Mouse (Mus musculus) brain, embryonic 14.5 days (tissue): ENCODE data around the gene Acot6. TPM values are rescaled to one million over a fixed set of nuclear protein-coding genes. Genes with fewer than 3 reads are reported as not detected.
"Not testable (repeated sequence)": the region's sequence is repeated elsewhere in the genome, so short reads cannot be mapped to it uniquely, and the experiment has no call there.

ENCODE experiments used
- DNase-seq: peaks from one replicate; pipeline ENCODE4 v3.0.0-alpha.2; 2011; ENCODE audit warnings: low read depth
- CTCF ChIP-seq: fragments of 200-500 bp; IDR thresholded peaks from 2 replicates; pipeline ENCODE4 v1.5.1; 2012; ENCODE audit warnings: inconsistent platforms, mild to moderate bottlenecking, moderate library complexity, borderline replicate concordance; ENCODE audit not compliant: insufficient read depth, insufficient read length; ENCODE audit errors: extremely low read depth
- POLR2A ChIP-seq: fragments of 200-500 bp; IDR thresholded peaks from 2 replicates; pipeline ENCODE4 v1.6.1; 2012; ENCODE audit warnings: mild to moderate bottlenecking, inconsistent platforms, borderline replicate concordance; ENCODE audit not compliant: poor library complexity, insufficient read depth, insufficient read length, severe bottlenecking; ENCODE audit errors: extremely low read depth
- polyA plus RNA-seq: library from polyadenylated mRNA; depleted of rRNA; stranded (reverse); fragments of >200 nt; gene quantifications from 2 replicates; pipeline ENCODE4 v1.2.3, GENCODE M21; 2012

The Acot6 gene
- polyA plus RNA-seq, 1 experiment, result 3.0 TPM

DNA sequence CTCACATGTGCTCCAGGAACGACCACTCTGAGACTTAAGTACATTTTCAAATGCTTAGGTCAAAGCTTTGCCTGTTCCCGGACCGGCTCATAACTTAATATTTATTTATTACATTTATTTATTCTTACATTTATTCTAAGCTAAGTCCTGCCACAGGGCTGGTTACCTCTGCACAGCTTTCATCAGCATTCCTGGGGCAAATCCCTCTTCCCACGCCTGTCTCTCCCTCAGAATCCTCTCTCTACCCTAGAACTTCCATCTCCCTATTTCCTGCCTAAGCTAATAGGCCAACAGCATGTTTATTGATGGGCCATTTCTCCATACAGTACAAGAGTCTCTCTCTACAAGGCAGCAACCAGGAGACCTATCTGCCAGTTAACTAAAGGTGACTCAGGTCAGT is 32.7 kb upstream of the Acot6 start:
- TF ChIP-seq POLR2A, result no peak
- no peak for TF ChIP-seq CTCF
- no peak for DNase-seq

- TF ChIP-seq CTCF, result no peak
- no peak for TF ChIP-seq POLR2A
- DNase-seq, result no peak
These were observed 32.2 kb upstream of the Acot6 start for GRCm38 (mm10) chr12:84068296-84068695.

- DNase-seq, result no peak
- TF ChIP-seq POLR2A, result no peak
- no peak for TF ChIP-seq CTCF
These were observed 31.5 kb upstream of the Acot6 start, which contains the start of gene Acot5 for GRCm38 (mm10) chr12:84068986-84069385. Acot5 (plus strand) TSS chr12:84069325.

DNA sequence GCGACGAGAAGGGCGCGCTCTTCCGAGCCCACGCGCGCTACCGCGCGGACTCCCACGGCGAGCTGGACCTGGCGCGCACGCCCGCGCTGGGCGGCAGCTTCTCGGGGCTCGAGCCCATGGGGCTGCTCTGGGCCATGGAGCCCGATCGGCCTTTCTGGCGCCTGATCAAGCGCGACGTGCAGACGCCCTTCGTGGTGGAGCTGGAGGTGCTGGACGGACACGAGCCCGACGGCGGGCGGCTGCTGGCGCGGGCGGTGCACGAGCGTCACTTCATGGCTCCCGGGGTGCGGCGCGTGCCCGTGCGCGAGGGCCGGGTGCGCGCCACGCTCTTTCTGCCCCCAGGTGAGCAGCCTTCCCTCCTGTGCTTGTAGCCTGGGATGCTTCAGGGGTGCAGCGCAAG is 30.9 kb upstream of the Acot6 start:
- DNase-seq, result not testable (repeated sequence)

DNA sequence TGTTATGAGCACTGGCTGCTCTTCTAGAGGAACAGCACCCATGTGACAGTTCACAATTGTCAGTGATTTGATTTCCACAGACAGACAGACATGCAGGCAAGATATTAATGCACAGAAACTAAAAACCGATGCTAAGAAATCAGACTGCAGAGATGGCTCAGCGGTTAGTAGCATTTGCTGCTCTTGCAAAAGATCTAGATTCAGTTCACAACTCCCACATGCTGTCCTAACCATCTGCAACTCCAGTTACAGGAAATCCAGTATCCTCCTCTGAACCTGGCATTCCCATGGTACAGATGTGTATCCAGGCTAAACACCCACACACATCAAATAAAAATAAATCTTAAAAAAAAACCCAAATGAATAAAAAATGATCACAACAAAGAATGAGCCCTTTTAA is 28.8 kb upstream of the Acot6 start:
- TF ChIP-seq CTCF, result no peak
- no peak for TF ChIP-seq POLR2A
- no peak for DNase-seq

DNA sequence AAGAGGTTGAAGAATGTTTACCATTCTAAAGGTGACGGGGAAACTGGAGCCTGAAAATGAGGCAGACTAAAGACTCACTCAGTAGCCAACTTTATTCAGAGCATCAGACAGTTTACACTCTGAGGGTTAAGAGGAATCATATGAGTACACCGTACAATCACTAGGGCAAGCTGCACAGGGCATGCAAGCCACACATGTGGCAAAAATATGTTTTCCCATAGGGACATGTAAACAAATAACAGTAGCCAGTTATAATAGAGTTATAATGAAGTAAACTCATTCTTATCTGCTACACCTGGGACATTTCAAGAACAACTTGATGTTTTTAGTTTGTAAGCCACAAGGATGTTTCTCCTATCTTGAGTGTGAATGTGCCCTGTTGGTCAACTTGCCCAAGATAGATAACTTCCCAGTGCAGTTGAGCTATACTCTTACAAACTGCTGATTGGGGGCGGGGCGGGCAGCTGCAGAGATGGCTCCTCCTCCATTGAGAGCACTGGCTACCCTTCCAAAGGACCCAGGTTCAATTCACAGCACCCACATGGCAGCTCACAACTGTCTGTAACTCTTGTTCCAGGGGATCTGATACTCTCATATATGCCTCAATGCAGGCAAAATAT is 23.0 kb upstream of the Acot6 start:
- DNase-seq, result no peak
- TF ChIP-seq CTCF (no peak), POLR2A (no peak)

- TF ChIP-seq POLR2A, result no peak
- no peak for TF ChIP-seq CTCF
- no peak for DNase-seq
These were observed 16.6 kb upstream of the Acot6 start for GRCm38 (mm10) chr12:84083842-84084241.

DNA sequence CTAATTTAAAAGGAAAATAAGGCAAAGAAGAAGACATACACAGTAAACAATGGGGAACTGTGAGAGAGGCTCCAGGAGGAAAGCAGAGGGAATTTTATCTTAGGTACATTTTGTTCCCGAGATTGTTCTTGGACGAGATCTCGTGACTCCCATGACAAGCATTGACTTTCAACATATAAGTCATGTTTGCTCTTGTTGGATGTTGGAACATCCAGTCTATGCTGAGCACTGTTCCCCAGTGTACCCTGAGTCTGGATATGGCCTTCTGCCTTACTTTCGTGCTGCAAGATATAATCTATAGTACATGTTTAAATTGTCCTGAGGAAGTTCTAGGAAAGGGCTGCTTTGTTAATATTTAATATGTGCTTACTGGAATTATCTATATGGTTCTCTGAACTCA is 15.9 kb upstream of the Acot6 start:
- TF ChIP-seq CTCF (no peak), POLR2A (no peak)

GRCm38 (mm10) chr12:84094666-84095065 is 5.8 kb upstream of the Acot6 start:
- DNase-seq, result not testable (repeated sequence)

More for the DNA sequence above, 15.9 kb upstream of the Acot6 start:
- no peak for DNase-seq

DNA sequence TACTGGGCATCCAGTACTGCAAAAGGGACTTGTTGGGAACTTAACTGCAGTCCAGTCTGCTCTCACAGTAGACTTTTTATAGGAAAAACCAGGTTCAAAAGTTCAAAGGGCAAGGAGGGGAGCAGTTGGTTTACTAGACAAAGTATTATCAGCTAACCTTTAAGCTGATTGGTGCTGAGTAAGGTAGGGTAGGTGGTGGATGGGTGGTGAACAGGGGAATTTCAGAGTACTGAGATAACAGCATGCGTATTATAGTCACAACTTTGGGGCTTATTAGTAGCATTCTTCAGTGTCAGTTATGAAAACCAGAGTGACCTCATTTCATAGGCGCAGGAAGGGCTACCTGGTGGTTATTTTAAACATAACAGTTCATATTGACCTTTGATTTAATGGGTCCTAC is 849 bp upstream of the Acot6 start:
- TF ChIP-seq POLR2A, result no peak
- TF ChIP-seq CTCF, result no peak
- no peak for DNase-seq

DNA sequence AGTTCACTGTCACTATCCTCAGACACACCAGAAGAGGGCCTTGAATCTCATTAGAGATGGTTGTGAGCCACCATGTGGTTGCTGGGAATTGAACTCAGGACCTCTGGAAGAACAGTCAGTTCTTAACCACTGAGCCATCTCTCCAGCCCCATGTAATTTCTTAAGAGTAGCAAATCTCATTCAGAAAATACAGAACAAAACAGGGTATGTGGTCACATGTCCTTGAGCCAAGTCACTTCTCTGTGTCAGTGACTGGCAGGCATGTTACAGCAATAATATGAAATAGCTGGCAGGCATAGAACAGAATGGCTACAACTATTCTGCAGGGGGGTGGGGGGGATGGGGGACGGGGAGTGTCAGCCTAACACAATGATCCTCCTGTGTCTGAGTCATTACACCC is 383 bp upstream of the Acot6 start:
- DNase-seq, result no peak
- TF ChIP-seq CTCF, result no peak
- no peak for TF ChIP-seq POLR2A

GRCm38 (mm10) chr12:84101493-84101845 is 1.0 kb downstream of the Acot6 start:
- no peak for TF ChIP-seq CTCF
- TF ChIP-seq POLR2A, result no peak
- peak; percentile 8 for DNase-seq

DNA sequence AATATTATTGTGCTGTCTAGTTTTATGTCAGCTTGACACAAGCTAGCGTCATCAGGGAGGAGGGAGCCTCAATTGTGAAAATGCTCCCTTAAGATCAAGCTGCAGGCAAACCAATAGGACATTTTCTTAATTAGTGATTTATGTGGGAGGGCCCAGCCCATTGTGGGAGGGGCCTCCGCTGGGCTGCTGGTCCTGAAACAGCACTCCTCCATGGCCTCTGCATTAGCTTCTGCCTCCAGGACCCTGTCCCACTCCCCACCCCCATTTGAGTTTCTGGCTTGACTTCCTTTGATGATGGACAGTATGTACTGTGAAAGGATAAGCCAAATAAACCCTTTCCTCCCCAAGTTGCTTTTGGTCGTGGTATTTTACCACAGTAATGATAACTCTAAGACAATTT is 6.6 kb downstream of the Acot6 start:
- DNase-seq, result no peak

More for the DNA sequence above, 6.6 kb downstream of the Acot6 start:
- TF ChIP-seq POLR2A, result no peak
